Mouse (Mus musculus): ENCODE data around the gene Rnf113a1. TPM values are rescaled to one million over a fixed set of nuclear protein-coding genes. Genes with fewer than 3 reads are reported as not detected.
"Not testable (repeated sequence)": the region's sequence is repeated elsewhere in the genome, so short reads cannot be mapped to it uniquely, and the experiment has no call there.

The Rnf113a1 gene
- polyA plus RNA-seq, 2 experiments = 7.7 to 10.2 TPM

GRCm38 (mm10) chrX:37191744-37192379 is 817 bp downstream of the Rnf113a1 start:
- H3K4me1 ChIP-seq (ENCODE audit: control insufficient read depth, insufficient read depth, low read length) = no peaks in the 10 kb centered on the region
- H3K27me3 ChIP-seq (ENCODE audit: control insufficient read depth, insufficient read depth, low read length) = no peaks in the 10 kb centered on the region
- H3K27ac ChIP-seq (replicated peaks; ENCODE audit: low read depth, low read length) = no peak overlapping the region; the same call in 1 of the 2 replicates
- peak overlapping the region; percentile 51 for H3K4me2 ChIP-seq (replicated peaks; ENCODE audit: low read depth, low read length, severe bottlenecking)
- TF ChIP-seq POLR2A (IDR thresholded peaks at IDR 0.05; ENCODE audit: borderline replicate concordance, extremely low read depth, insufficient read depth, insufficient read length) = no peak
- WGBS = 36% methylated on average over 28 of the region's 28 CpGs
- H3K36me3 ChIP-seq (ENCODE audit: control insufficient read depth, insufficient read depth, low read length) = no peaks in the 10 kb centered on the region; the same call in 1 of the 2 replicates
- H3K9ac ChIP-seq (ENCODE audit: low read depth, low read length, severe bottlenecking) = peak overlapping the region; percentile 58
- peak overlapping the region; percentile 50 for H3K4me3 ChIP-seq (replicated peaks; ENCODE audit: low read length)
- H3K9me3 ChIP-seq (ENCODE audit: control insufficient read depth, low read length) = no peaks in the 10 kb centered on the region
- ATAC-seq (ENCODE audit: low FRiP score, low read depth) (no peak), DNase-seq (ENCODE audit: low spot score) (no peak)

GRCm38 (mm10) chrX:37198676-37199075 is 7.6 kb downstream of the Rnf113a1 start:
- Histone ChIP-seq H3K4me3 (replicated peaks; ENCODE audit: low read length) (no peak overlapping the region), H3K27ac (replicated peaks; ENCODE audit: low read depth, low read length) (no peak overlapping the region), H3K4me1 (ENCODE audit: control insufficient read depth, insufficient read depth, low read length) (no peaks in the 10 kb centered on the region), H3K36me3 (ENCODE audit: control insufficient read depth, insufficient read depth, low read length) (no peaks in the 10 kb centered on the region), H3K9me3 (ENCODE audit: control insufficient read depth, low read length) (no peaks in the 10 kb centered on the region), H3K4me2 (replicated peaks; ENCODE audit: low read depth, low read length, severe bottlenecking) (no peak overlapping the region), H3K9ac (ENCODE audit: low read depth, low read length, severe bottlenecking) (no peak overlapping the region), H3K27me3 (ENCODE audit: control insufficient read depth, insufficient read depth, low read length) (no peaks in the 10 kb centered on the region)
- ATAC-seq (ENCODE audit: low FRiP score, low read depth) = no peak
- no peak for TF ChIP-seq POLR2A (IDR thresholded peaks at IDR 0.05; ENCODE audit: borderline replicate concordance, extremely low read depth, insufficient read depth, insufficient read length)
- 54% methylated on average over 8 of the region's 8 CpGs for WGBS
- DNase-seq (ENCODE audit: low spot score) = no peak

- H3K27ac ChIP-seq (replicated peaks; ENCODE audit: low read depth, low read length) = no peak within 1 kb of the TSS
- H3K27me3 ChIP-seq (ENCODE audit: control insufficient read depth, insufficient read depth, low read length) = no peaks in the 10 kb centered on the region
- no peaks in the 10 kb centered on the region for H3K4me1 ChIP-seq (ENCODE audit: control insufficient read depth, insufficient read depth, low read length)
- H3K36me3 ChIP-seq (ENCODE audit: control insufficient read depth, insufficient read depth, low read length) = no peaks in the 10 kb centered on the region
- H3K9ac ChIP-seq (ENCODE audit: low read depth, low read length, severe bottlenecking) = no peak within 1 kb of the TSS
- DNase-seq (ENCODE audit: low spot score) = no peak
- H3K4me3 ChIP-seq (replicated peaks; ENCODE audit: low read length) = no peak within 1 kb of the TSS
- WGBS = 86% methylated on average over 10 of the region's 10 CpGs
- TF ChIP-seq POLR2A (IDR thresholded peaks at IDR 0.05; ENCODE audit: borderline replicate concordance, extremely low read depth, insufficient read depth, insufficient read length) = no peak
- no peaks in the 10 kb centered on the region for H3K9me3 ChIP-seq (ENCODE audit: control insufficient read depth, low read length)
- H3K4me2 ChIP-seq (replicated peaks; ENCODE audit: low read depth, low read length, severe bottlenecking) = no peak within 1 kb of the TSS
- no peak for ATAC-seq (ENCODE audit: low FRiP score, low read depth)
Measured at GRCm38 (mm10) chrX:37210941-37211340, 19.9 kb downstream of the Rnf113a1 start, which contains the start of gene Gm9. Gm9 (minus strand) TSS chrX:37211041.

- H3K27me3 ChIP-seq (ENCODE audit: control insufficient read depth, insufficient read depth, low read length); H3K9ac ChIP-seq (ENCODE audit: low read depth, low read length, severe bottlenecking); ATAC-seq (ENCODE audit: low FRiP score, low read depth); H3K36me3 ChIP-seq (ENCODE audit: control insufficient read depth, insufficient read depth, low read length); H3K4me3 ChIP-seq (replicated peaks; ENCODE audit: low read length); DNase-seq (ENCODE audit: low spot score); H3K27ac ChIP-seq (replicated peaks; ENCODE audit: low read depth, low read length); H3K4me1 ChIP-seq (ENCODE audit: control insufficient read depth, insufficient read depth, low read length); H3K9me3 ChIP-seq (ENCODE audit: control insufficient read depth, low read length); H3K4me2 ChIP-seq (replicated peaks; ENCODE audit: low read depth, low read length, severe bottlenecking): not testable (repeated sequence)
- 72% methylated on average over 1 of the region's 1 CpGs for WGBS
Measured at GRCm38 (mm10) chrX:37222158-37222557, 31.1 kb downstream of the Rnf113a1 start, which contains the start of gene Rhox1. Rhox1 (minus strand) TSS chrX:37222258.

Other genes with a start within 250 kb of the Rnf113a1 start
- 44.0 and 47.9 TPM in 2 replicates for gene Sept6, start 199.5 kb upstream of the Rnf113a1 start, polyA plus RNA-seq (2012; rRNA removed)
- gene Sept6, start 199.5 kb upstream of the Rnf113a1 start, polyA plus RNA-seq (2014; fragmentation: Nextera tagmentation; extraction: Ambion mirVana) = 51.5 and 61.1 TPM in 2 replicates
- gene Sowahd, start 142.4 kb upstream of the Rnf113a1 start, polyA plus RNA-seq (2012; rRNA removed) = not detected in 2 replicates
- gene Sowahd, start 142.4 kb upstream of the Rnf113a1 start, polyA plus RNA-seq (2014; fragmentation: Nextera tagmentation; extraction: Ambion mirVana) = not detected in 2 replicates
- gene Rpl39, start 105.8 kb upstream of the Rnf113a1 start, polyA plus RNA-seq (2012; rRNA removed) = 539 and 1,130 TPM in 2 replicates
- 592 and 658 TPM in 2 replicates for gene Rpl39, start 105.8 kb upstream of the Rnf113a1 start, polyA plus RNA-seq (2014; fragmentation: Nextera tagmentation; extraction: Ambion mirVana)
- 17.9 and 27.9 TPM in 2 replicates for gene Upf3b, start 80.9 kb upstream of the Rnf113a1 start, polyA plus RNA-seq (2012; rRNA removed)
- gene Upf3b, start 80.9 kb upstream of the Rnf113a1 start, polyA plus RNA-seq (2014; fragmentation: Nextera tagmentation; extraction: Ambion mirVana) = 13.1 and 16.3 TPM in 2 replicates
- gene Nkap, start 64.5 kb upstream of the Rnf113a1 start, polyA plus RNA-seq (2012; rRNA removed) = 6.4 and 6.9 TPM in 2 replicates
- gene Nkap, start 64.5 kb upstream of the Rnf113a1 start, polyA plus RNA-seq (2014; fragmentation: Nextera tagmentation; extraction: Ambion mirVana) = 11.8 and 12.4 TPM in 2 replicates
- not detected in 2 replicates for gene Akap14, start 22.4 kb upstream of the Rnf113a1 start, polyA plus RNA-seq (2012; rRNA removed)
- gene Akap14, start 22.4 kb upstream of the Rnf113a1 start, polyA plus RNA-seq (2014; fragmentation: Nextera tagmentation; extraction: Ambion mirVana) = 0.11 TPM in 1 of 2 replicates, not detected in the other
- gene Ndufa1, start 82 bp upstream of the Rnf113a1 start, polyA plus RNA-seq (2012; rRNA removed) = 271 and 282 TPM in 2 replicates
- 430 and 487 TPM in 2 replicates for gene Ndufa1, start 82 bp upstream of the Rnf113a1 start, polyA plus RNA-seq (2014; fragmentation: Nextera tagmentation; extraction: Ambion mirVana)
- 0.32 TPM in 1 of 2 replicates, not detected in the other for gene Gm9, start 19.8 kb downstream of the Rnf113a1 start, polyA plus RNA-seq (2012; rRNA removed)
- gene Gm9, start 19.8 kb downstream of the Rnf113a1 start, polyA plus RNA-seq (2014; fragmentation: Nextera tagmentation; extraction: Ambion mirVana) = not detected in 2 replicates
- gene Rhox1, start 31.0 kb downstream of the Rnf113a1 start, polyA plus RNA-seq (2012; rRNA removed) = not detected in 2 replicates
- not detected in 2 replicates for gene Rhox1, start 31.0 kb downstream of the Rnf113a1 start, polyA plus RNA-seq (2014; fragmentation: Nextera tagmentation; extraction: Ambion mirVana)
- gene Rhox2a, start 53.7 kb downstream of the Rnf113a1 start, polyA plus RNA-seq (2012; rRNA removed) = not detected in 2 replicates
- gene Rhox2a, start 53.7 kb downstream of the Rnf113a1 start, polyA plus RNA-seq (2014; fragmentation: Nextera tagmentation; extraction: Ambion mirVana) = not detected in 2 replicates
- not detected in 2 replicates for gene Rhox3a, start 58.7 kb downstream of the Rnf113a1 start, polyA plus RNA-seq (2012; rRNA removed)
- not detected in 2 replicates for gene Rhox3a, start 58.7 kb downstream of the Rnf113a1 start, polyA plus RNA-seq (2014; fragmentation: Nextera tagmentation; extraction: Ambion mirVana)
- gene Rhox4a, start 74.1 kb downstream of the Rnf113a1 start, polyA plus RNA-seq (2012; rRNA removed) = not detected in 2 replicates
- gene Rhox4a, start 74.1 kb downstream of the Rnf113a1 start, polyA plus RNA-seq (2014; fragmentation: Nextera tagmentation; extraction: Ambion mirVana) = 0.15 TPM in 1 of 2 replicates, not detected in the other
- not detected in 2 replicates for gene Rhox3a2, start 188.8 kb downstream of the Rnf113a1 start, polyA plus RNA-seq (2012; rRNA removed)
- gene Rhox3a2, start 188.8 kb downstream of the Rnf113a1 start, polyA plus RNA-seq (2014; fragmentation: Nextera tagmentation; extraction: Ambion mirVana) = not detected in 2 replicates
- gene Rhox4a2, start 199.6 kb downstream of the Rnf113a1 start, polyA plus RNA-seq (2012; rRNA removed) = 0.41 and 0.89 TPM in 2 replicates
- gene Rhox4a2, start 199.6 kb downstream of the Rnf113a1 start, polyA plus RNA-seq (2014; fragmentation: Nextera tagmentation; extraction: Ambion mirVana) = 0.86 and 1.2 TPM in 2 replicates
- not detected in 2 replicates for gene Rhox2b, start 220.8 kb downstream of the Rnf113a1 start, polyA plus RNA-seq (2012; rRNA removed)
- gene Rhox2b, start 220.8 kb downstream of the Rnf113a1 start, polyA plus RNA-seq (2014; fragmentation: Nextera tagmentation; extraction: Ambion mirVana) = not detected in 2 replicates
- 0.28 and 0.79 TPM in 2 replicates for gene Rhox4b, start 241.2 kb downstream of the Rnf113a1 start, polyA plus RNA-seq (2012; rRNA removed)
- 0.70 and 0.98 TPM in 2 replicates for gene Rhox4b, start 241.2 kb downstream of the Rnf113a1 start, polyA plus RNA-seq (2014; fragmentation: Nextera tagmentation; extraction: Ambion mirVana)